Mouse (Mus musculus): Measurements from ENCODE around the gene Tnfrsf25.

DNA sequence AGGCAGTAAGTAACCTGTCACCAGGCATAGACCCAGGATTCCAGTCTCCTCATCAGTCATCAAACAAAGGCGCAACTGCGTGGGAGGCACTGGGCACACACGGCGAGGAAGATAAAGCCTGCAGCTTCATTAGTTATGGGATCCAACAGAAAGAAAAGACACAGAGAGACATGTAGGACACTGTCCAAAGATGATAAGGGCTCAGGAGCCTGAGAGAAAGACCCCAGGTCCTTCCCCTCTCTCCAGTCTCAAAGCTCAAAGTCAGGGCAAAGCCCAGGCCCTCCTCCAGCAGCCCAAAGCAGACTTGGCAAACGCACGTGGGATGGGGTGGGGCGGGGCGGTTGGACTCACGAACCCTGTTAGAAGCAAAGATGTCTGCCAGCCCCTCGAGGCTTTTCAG lies 29.7 kb downstream of the Tnfrsf25 start:
- TF ChIP-seq CTCF (IDR thresholded peaks at IDR 0.05; ENCODE audit: borderline replicate concordance, insufficient read depth, low read depth, low read length) (no peak), POLR2A (IDR thresholded peaks at IDR 0.05; ENCODE audit: borderline replicate concordance, insufficient read depth, low read length) (no peak)

Data from cerebellum, adult 2 months (tissue).